Mouse (Mus musculus) adrenal gland, postnatal 4 days (tissue): ENCODE measurements around the gene Cdyl. TPM values are rescaled to one million over a fixed set of nuclear protein-coding genes. Genes with fewer than 3 reads are reported as not detected.

Experiments used
- DNase-seq, 2 experiments: peaks; one replicate each; pipeline ENCODE4 v3.0.0; 2021 to 2022; ENCODE audit warnings: low spot score in 2 of 2, mixed read lengths in 2 of 2
- total RNA-seq, 2 experiments: library from RNA; stranded (reverse); gene quantifications; 2 replicates each; pipeline ENCODE4 v1.2.3; 2021

Cdyl gene
- total RNA-seq, 2 experiments from 2014 or later: 33.2 to 37.4 TPM

DNA sequence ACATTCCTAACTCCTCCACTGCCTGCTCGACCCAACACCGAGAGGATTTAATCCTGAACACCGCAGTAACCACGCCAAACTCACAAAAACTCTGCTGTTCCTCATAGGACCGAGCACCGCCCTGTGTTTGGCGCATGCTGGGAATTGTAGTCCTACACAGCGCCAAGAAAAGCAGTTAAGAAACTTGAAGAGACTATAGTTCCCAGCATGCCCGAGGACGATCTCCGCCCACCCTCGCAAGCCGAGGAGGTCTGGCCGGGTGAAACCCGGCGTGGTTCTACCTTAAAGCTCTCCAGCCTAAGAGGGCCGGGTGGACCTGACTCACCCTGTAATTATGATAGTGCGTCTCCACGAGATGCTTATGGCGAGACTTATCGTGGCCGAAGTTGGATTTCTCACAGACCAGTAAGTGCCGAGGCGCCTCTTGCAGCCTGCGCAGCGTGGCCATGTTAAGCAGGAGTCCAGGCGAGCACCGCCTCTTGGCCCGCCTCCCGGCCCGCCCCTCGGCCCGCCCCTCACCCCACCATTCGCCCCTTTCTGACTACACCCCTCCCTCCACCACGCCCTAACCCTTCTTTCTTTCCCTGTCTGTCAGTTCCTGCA lies 246.3 kb downstream of the Cdyl start, which contains the start of gene Rpp40:
Rpp40 (minus strand) TSS at position 481 of the 603 bp plus-strand sequence.
- DNase-seq: peak; percentile 40 to 75

DNA sequence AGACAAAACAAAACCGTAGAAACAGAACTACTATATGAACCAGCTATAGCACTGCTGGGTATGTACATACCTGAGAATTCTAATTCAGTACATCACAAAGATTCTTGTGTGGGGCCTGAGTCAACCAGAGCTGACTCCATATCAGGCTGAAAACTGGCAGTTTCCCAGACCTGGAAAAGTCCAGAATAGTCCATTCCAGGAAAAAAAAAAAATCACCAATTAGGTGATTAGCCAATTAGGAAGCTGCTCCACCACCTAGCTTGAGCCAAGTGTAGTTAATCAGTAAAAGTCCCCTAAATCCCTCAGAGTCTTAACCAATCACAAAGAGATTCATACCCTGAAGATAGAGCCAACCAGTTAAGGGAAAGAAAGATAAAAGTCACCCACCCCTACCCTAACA lies 251.8 kb downstream of the Cdyl start:
- no peak for DNase-seq

Other genes starting within 250 kb of the Cdyl start
- gene Rpp40, start 246.5 kb downstream of the Cdyl start, total RNA-seq: 10 to 100 TPM; 16.2 to 17.9 TPM